Mouse (Mus musculus) small intestine, adult 2 months (tissue): ENCODE data around the gene Mrps24.

Source experiments
- CTCF ChIP-seq: fragments of 200-500 bp; IDR thresholded peaks from 2 replicates; pipeline ENCODE4 v1.5.1; 2012; ENCODE audit warnings: low read depth, mild to moderate bottlenecking, control low read depth, inconsistent platforms, low read length, moderate library complexity, mixed read lengths; ENCODE audit not compliant: insufficient replicate concordance, insufficient read length; ENCODE audit errors: extremely low read depth
- POLR2A ChIP-seq: fragments of 200-500 bp; IDR thresholded peaks from 2 replicates; pipeline ENCODE4 v1.6.1; 2012; ENCODE audit warnings: low read depth, mild to moderate bottlenecking, control low read depth, inconsistent platforms, low read length, moderate library complexity

- no peak for TF ChIP-seq CTCF
- no peak for TF ChIP-seq POLR2A
These were observed 1.6 kb upstream of the Mrps24 start for GRCm38 (mm10) chr11:5716938-5717705.
